Mouse (Mus musculus): ENCODE data around the gene Golga3.

Gene Golga3

GRCm38 (mm10) chr5:110176362-110177020, at the start of gene Golga3:
Gene Golga3 (plus strand): TSS chr5:110176701.
- DNase-seq, result peak; percentile 98

DNA sequence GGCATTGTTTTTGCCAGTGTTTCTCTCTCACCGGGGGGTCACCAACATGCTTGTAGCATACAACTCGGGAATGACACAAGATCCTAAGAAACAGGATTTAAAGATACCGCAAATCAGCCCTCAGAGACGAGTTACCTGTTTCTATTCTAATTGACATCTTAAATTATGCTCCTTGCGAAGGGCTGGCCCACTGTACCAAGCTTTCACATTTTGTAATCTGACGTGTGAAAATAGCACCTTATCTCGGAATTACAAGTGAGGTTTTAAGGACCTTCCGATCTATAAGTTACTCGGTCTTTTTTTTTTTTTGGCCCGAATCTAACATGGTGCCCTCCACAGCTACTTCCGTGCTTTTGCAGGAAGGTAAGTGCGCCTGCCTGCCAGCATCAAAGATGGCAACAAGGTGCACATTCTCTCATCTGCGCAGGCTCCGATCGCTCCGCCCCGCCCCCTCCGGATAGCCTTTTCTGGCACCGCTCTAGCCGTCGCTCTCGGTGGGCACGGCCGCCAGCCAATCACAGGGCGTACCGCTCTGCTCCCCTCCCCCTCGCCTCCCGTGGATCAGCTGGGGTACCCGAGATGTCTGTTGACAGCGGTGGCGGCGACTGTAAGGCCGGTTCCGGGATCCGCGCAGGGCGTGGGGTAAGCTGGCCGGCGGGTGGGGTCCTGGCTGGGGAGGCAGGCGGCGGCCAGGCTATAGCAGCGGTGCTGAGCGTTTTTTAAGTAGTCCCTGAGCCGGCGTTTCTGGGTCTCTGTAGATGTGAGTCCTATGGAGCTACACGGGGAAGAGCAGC, 41.0 kb upstream of the Golga3 start, which contains the start of gene Chfr:
TSS of gene Chfr (plus strand) at position 550 of the 794 bp plus-strand sequence.
- peak; percentile 100 for DNase-seq

GRCm38 (mm10) chr5:110136087-110136464, 40.4 kb upstream of the Golga3 start:
- DNase-seq, result peak; percentile 2

- DNase-seq, result no peak
Observed at GRCm38 (mm10) chr5:110137816-110138215, 38.7 kb upstream of the Golga3 start.

DNA sequence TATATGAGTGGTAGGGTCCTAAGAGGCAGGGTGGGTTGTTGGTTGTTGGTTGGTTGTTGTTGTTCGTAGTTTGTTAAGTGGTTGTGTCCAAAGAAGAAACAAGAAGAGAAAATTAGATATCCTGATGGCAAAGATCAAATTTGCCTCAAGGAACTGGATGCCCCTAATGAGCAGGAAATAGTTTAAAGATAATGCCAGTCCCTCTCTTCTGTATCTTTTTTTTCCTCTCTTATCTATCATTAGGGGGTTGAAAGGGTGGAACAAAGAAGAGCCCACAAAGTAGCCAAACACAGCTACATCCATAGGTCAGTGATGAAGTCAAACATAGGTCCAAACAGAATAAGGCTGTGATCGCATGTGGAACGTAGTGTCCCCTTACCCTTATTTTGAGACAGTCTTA, 37.2 kb upstream of the Golga3 start:
- DNase-seq, result no peak

GRCm38 (mm10) chr5:110140424-110140823, 36.1 kb upstream of the Golga3 start:
- DNase-seq, result no peak

GRCm38 (mm10) chr5:110142309-110142708, 34.2 kb upstream of the Golga3 start:
- peak; percentile 52 for DNase-seq

DNA sequence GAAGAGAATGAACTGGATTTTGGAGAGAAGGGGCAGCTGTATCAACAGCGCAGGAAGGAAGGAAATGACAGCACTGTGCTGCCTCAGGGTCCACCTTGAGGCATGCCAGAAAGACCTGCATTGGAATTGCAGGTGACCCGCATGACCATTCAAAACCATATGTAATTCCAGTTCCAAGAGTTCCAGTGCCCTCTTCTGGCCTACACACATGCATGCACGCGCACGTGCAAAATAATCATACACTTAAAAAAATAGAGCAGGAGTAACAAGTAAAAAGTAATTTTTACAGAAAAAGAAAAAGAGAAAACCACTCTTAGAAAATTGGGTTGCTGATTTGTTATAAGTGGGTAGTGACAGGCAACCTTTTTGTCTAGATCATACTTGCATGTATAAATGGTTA, 33.5 kb upstream of the Golga3 start:
- peak; percentile 39 for DNase-seq

- no peak for DNase-seq
Observed at GRCm38 (mm10) chr5:110169374-110169773, 7.1 kb upstream of the Golga3 start.

DNA sequence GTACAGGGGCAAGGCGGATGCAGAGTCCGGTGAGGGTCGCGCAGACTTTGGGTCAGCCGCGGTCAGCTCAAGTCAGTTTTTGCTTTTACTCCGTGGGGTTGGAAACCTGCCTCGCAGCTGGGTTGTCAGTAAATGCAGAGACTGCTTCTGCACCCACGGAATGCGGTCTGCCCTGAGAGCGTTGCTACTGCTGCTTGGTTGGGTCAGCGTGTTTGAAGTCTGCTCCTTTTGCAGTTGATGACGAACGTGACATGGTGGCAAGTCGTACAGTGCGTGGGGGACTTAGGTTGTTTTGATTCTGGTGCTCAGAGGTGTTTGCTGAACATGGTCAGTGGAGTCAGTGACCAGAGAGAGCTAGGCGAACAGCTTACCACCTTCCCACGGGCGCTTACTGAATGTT, 520 bp downstream of the Golga3 start:
- peak; percentile 10 for DNase-seq

DNA sequence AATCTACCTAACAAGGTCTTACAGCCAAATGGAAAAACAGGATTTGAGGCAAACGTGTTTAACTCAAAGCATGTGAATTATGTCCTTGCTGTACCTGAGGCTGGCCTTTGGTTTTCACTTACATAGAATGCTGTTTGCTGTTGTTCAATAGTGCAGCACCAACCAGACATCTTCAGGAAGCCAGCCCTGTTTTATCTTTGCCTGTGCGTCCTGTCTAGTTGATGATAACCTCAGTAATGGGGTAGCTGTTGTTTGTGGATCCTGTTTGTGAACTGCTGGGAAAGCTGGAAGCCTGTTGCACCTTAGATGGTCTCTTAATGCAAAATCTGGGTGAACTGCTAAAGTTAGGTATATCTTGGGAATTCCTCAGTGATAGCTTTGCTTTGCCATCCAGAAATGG, 2.1 kb downstream of the Golga3 start:
- DNase-seq, result no peak

GRCm38 (mm10) chr5:110181716-110182115, 5.2 kb downstream of the Golga3 start:
- DNase-seq, result no peak

- DNase-seq, result peak; percentile 9
Observed at GRCm38 (mm10) chr5:110203164-110203895, 26.8 kb downstream of the Golga3 start.

- DNase-seq, result no peak
Observed at GRCm38 (mm10) chr5:110204777-110205176, 28.3 kb downstream of the Golga3 start.

DNA sequence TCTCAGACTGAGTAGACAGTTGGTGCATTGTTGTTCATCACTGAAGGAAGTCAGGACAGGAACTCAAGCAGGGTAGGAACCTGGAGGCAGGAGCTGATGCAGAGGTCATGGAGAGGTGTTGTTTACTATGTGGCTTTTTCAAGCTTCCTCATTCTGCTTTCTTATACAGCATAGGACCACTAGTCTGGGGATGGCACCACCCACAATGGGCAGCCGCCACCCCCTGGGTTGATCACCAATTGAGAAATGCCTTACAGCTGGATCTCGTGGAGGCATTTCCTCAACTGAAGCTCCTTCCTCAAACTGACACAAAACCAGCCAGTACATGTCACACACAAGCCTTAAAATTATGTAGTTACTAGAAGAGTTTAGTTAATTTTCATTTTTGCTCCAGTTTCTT, 34.8 kb downstream of the Golga3 start:
- peak; percentile 15 for DNase-seq

- no peak for DNase-seq
Observed at GRCm38 (mm10) chr5:110216780-110217179, 40.3 kb downstream of the Golga3 start.

GRCm38 (mm10) chr5:110220331-110220730, 43.8 kb downstream of the Golga3 start:
- no peak for DNase-seq

DNA sequence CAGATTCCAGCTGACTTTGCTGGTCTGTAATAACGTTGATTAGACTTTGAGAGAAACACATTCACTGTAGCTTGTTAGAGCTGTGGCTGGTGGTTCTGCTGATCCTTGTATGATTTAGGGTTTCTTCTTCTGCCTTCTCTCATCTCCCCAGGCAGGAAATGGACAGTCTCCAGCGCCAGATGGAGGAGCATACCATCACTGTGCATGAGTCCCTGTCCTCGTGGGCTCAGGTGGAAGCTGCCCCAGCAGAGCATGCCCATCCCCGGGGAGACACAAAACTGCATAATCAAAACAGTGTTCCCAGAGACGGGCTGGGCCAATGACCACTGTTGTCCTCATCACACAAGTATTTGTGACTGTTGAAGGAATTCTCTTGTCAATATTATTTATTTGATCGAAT, 46.3 kb downstream of the Golga3 start:
- no peak for DNase-seq

DNA sequence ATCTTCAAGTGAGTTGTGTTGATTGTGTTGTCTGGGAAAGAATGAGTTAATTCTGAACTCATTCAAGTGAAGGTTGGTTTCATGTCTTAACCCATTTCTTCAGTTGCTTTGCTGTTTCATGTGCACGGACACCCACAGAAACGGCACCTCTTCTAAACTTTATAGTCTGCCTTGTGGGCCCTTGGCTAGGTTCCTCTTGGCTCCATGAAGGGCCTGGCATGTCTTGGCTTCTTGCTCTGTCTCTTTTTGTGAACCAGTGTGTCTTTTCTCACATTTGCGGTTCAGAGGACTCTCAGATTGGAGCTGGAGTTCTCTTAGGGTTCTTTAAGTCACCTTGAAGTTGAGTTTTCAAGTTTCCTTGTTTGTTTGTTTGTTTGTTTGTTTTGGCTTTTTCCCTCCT, 48.6 kb downstream of the Golga3 start:
- DNase-seq, result no peak

DNA sequence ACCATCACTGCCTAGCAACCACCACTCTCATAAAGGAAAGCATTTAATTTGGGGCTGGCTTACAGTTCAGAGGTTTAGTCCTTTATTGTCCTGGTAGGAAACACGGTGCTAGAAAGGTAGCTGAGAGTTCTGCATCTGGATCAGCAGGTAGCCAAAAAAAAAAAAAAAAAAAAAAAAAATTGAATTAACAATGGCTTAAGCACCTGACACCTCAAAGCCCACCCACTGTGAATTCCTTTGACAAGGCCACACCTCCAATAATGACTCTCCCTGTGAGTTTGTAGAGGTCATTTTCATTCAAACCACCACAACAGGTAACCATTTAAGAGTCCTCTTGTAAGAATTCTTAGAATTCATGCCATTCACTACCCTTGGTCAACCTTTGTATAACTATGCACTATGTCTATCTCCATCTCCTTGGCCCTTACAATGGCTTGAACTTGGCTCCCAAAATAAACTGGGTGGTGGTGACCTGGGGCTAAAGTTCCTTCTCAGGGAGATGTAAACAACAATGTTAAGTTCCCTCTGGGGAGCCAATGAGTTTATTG, 50.9 kb downstream of the Golga3 start:
- DNase-seq, result no peak

DNA sequence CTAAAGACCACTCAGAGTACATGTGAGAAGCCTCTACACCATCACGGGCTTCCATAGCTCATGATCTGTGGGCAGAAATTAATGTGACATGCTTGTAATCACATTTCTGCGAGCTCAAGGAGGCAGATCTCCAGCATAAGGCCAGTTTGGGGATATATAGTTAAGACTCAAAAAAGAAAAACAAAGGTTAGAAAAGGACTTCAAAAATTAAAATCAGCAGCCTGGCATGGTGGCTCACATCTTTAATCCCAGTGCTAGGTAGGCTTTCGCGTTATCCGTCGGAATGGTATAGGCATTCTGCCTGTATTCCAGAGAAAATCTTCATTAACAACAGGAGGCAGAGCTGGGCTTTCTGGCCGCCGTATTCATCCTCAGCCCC, 53.9 kb downstream of the Golga3 start:
- DNase-seq, result no peak

GRCm38 (mm10) chr5:110230780-110231461, 54.4 kb downstream of the Golga3 start, which contains the start of gene Ankle2:
Gene Ankle2 (plus strand): TSS chr5:110231004.
- peak; percentile 94 for DNase-seq

- DNase-seq, result peak; percentile 19
Observed at GRCm38 (mm10) chr5:110231638-110232037, 55.1 kb downstream of the Golga3 start.

All from lung, postnatal 36 days (tissue).